Mouse (Mus musculus) heart, embryonic 11.5 days (tissue): Measurements from ENCODE around the gene Cort. TPM values are rescaled to one million over a fixed set of nuclear protein-coding genes. Genes with fewer than 3 reads are reported as not detected.

ENCODE experiments used
- ATAC-seq: fragments of 200-750 bp; cut with Nextera tagmentation; replicated peaks from 2 replicates; pipeline ENCODE4 v1.8.0; 2017; ENCODE audit warnings: moderate library complexity; ENCODE audit not compliant: insufficient number of reproducible peaks, low FRiP score, low TSS enrichment
- H3K27ac ChIP-seq: fragments of 300-500 bp; sonication (generic); 2 replicates; pipeline ENCODE4 v1.5.1; 2014; ENCODE audit warnings: mild to moderate bottlenecking, low read depth, low read length
- H3K27me3 ChIP-seq: fragments of 300-500 bp; sonication (generic); 2 replicates; pipeline ENCODE4 v1.6.1; 2014; ENCODE audit warnings: mild to moderate bottlenecking, low read length, mixed read lengths; ENCODE audit not compliant: control insufficient read depth, insufficient read depth
- H3K36me3 ChIP-seq: fragments of 300-500 bp; sonication (generic); 2 replicates; pipeline ENCODE4 v1.6.1; 2014; ENCODE audit warnings: mild to moderate bottlenecking, low read length, moderate library complexity, mixed read lengths; ENCODE audit not compliant: control insufficient read depth, insufficient read depth
- H3K4me1 ChIP-seq: fragments of 300-500 bp; sonication (generic); 2 replicates; pipeline ENCODE4 v1.6.1; 2014; ENCODE audit warnings: low read length; ENCODE audit not compliant: control insufficient read depth, insufficient read depth
- H3K4me2 ChIP-seq: fragments of 300-500 bp; sonication (generic); 2 replicates; pipeline ENCODE4 v1.6.1; 2014; ENCODE audit warnings: mild to moderate bottlenecking, moderate library complexity
- H3K4me3 ChIP-seq: fragments of 300-500 bp; sonication (generic); 2 replicates; pipeline ENCODE4 v1.5.1; 2014; ENCODE audit warnings: low read depth, low read length
- H3K9ac ChIP-seq: fragments of 300-500 bp; sonication (generic); 2 replicates; pipeline ENCODE4 v1.6.1; 2014; ENCODE audit warnings: mild to moderate bottlenecking, low read depth, low read length, moderate library complexity
- H3K9me3 ChIP-seq: fragments of 300-500 bp; sonication (generic); replicated peaks from 2 replicates; pipeline ENCODE4 v1.6.1; 2016; ENCODE audit warnings: low read length; ENCODE audit not compliant: control insufficient read depth
- WGBS: fragments of 180-500 bp; shearing (Covaris S2); extraction: QIAGEN DNeasy Blood & Tissue Kit; methylation state at CpG from one replicate; pipeline ENCODE4 v1.1.7; 2014; ENCODE audit not compliant: insufficient replicate concordance; 5-methylcytosine and 5-hydroxymethylcytosine counted together
- polyA plus RNA-seq: library from polyadenylated mRNA; unstranded; fragments of >200 nt; fragmentation: Nextera tagmentation; extraction: Ambion mirVana; gene quantifications from 2 replicates; pipeline ENCODE4 v1.2.1, GENCODE M21; 2014

Gene Cort
- polyA plus RNA-seq, 1 experiment from 2014 or later, result 0.24 TPM

- no peak overlapping the region for H3K4me3 ChIP-seq
- WGBS, result 90% methylated on average over 11 of the region's 11 CpGs
- no peak overlapping the region for H3K27ac ChIP-seq
- H3K9ac ChIP-seq, result no peak overlapping the region
- H3K4me1 ChIP-seq, result peaks cover 8% of the 10 kb centered on the region
- peaks cover 37% of the 10 kb centered on the region for H3K36me3 ChIP-seq
- no peak overlapping the region for H3K4me2 ChIP-seq
- H3K9me3 ChIP-seq, result no peaks in the 10 kb centered on the region
- no peaks in the 10 kb centered on the region for H3K27me3 ChIP-seq
- no peak; the same call in 1 of the 2 replicates for ATAC-seq
Observed at GRCm38 (mm10) chr4:149150721-149151120, 24.2 kb upstream of the Cort start.

- no peak for ATAC-seq
- Histone ChIP-seq H3K27ac (no peak overlapping the region), H3K4me1 (peaks cover 8% of the 10 kb centered on the region), H3K9me3 (no peaks in the 10 kb centered on the region), H3K27me3 (no peaks in the 10 kb centered on the region), H3K36me3 (peaks cover 33% of the 10 kb centered on the region), H3K4me3 (no peak overlapping the region), H3K4me2 (no peak overlapping the region), H3K9ac (no peak overlapping the region)
- 86% methylated on average over 11 of the region's 11 CpGs for WGBS
Observed at GRCm38 (mm10) chr4:149150256-149150655, 23.7 kb upstream of the Cort start.

DNA sequence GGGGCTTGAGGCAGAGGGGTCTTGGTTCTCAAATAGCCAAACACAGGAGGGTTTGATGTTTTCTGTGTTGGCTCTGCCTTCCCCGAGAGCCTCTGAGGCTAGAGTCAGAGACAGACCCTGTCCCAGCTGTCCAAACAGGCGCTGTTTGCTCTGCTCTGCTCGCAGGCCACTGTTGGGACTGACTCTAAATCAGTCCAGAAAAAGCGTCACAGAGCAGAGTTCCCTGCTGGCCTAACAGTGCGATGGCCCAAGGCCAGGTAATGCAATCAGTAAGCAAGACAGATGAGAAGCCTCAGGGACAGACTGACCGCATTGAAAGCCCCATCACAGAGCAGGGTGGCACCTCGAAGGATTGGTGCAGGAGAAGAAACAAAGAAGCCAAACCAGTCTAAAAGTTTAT is 23.0 kb upstream of the Cort start:
- no peak overlapping the region for H3K4me3 ChIP-seq
- H3K27ac ChIP-seq, result no peak overlapping the region
- no peak for ATAC-seq
- peaks cover 27% of the 10 kb centered on the region for H3K36me3 ChIP-seq
- no peak overlapping the region for H3K4me2 ChIP-seq
- H3K27me3 ChIP-seq, result no peaks in the 10 kb centered on the region
- no peak overlapping the region for H3K9ac ChIP-seq
- no peaks in the 10 kb centered on the region for H3K9me3 ChIP-seq
- peaks cover 8% of the 10 kb centered on the region for H3K4me1 ChIP-seq
- 75% methylated on average over 7 of the region's 7 CpGs for WGBS

DNA sequence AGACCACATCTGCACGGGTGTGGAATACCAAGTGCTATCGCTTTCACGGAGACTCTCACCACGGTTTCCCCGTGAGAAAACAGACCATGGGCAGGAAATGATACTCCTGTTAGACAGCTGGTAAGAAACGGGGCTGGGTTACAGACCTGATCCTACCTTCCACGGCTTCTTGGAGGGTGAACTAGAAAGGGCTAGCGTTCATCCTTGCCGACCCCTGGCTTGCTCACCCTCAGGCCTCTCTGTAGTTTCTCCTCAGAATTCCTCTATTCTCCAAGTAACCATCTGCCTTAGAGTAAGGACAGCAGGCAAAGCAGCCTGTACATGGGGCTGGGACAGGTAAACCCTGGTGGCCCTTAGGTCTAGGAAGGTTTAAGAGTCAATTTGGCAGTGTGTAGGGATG is 22.6 kb upstream of the Cort start:
- no peak overlapping the region for H3K4me3 ChIP-seq
- H3K4me2 ChIP-seq, result no peak overlapping the region
- H3K9ac ChIP-seq, result no peak overlapping the region
- no peaks in the 10 kb centered on the region for H3K9me3 ChIP-seq
- H3K36me3 ChIP-seq, result peaks cover 26% of the 10 kb centered on the region
- H3K4me1 ChIP-seq, result peaks cover 8% of the 10 kb centered on the region
- WGBS, result 87% methylated on average over 9 of the region's 9 CpGs
- no peak for ATAC-seq
- no peaks in the 10 kb centered on the region for H3K27me3 ChIP-seq
- no peak overlapping the region for H3K27ac ChIP-seq

DNA sequence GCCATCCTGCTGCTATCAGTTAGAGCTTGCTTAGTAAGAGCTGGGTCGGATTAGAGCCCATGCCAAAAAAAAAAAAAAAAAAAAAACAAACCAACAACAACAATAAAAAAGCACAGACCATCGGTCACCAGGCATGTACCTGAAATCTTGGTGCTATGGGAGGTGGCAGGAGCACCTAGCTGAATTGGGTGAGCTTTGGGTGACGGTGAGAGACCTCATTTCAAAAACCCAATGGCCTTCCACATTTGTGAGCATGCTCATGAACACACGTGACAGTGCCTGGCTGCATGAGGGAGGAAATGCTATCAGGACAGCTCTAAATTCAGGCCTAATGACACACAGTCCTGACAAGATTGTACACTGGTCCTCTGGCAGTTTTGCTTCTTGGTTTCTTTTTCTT is 21.5 kb upstream of the Cort start:
- Histone ChIP-seq H3K4me2 (no peak overlapping the region), H3K9ac (no peak overlapping the region), H3K27ac (no peak overlapping the region), H3K9me3 (no peaks in the 10 kb centered on the region), H3K4me3 (no peak overlapping the region), H3K4me1 (peaks cover 8% of the 10 kb centered on the region), H3K36me3 (peaks cover 22% of the 10 kb centered on the region), H3K27me3 (no peaks in the 10 kb centered on the region)
- ATAC-seq, result no peak
- 73% methylated on average over 4 of the region's 4 CpGs for WGBS

DNA sequence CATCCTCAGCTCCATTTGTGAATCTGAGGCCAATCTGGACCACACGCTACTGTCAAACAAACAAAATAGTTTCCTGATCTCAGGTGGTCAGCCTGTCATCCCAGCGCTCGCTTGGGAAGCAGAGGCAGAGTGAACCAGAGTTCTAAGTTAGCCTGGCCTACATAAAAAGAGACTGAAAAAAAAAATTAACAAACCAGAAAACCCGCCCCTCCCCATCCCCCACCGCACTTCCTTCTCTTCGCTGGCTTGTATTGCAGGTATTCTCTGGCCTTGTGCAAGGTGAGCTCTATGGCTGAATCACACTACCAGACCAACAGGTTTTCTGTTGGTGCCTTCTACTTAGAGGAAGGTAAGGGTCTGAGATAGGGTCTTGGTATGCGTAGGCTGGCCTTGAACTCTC is 21.0 kb upstream of the Cort start:
- H3K36me3 ChIP-seq, result peaks cover 20% of the 10 kb centered on the region
- H3K27ac ChIP-seq, result no peak overlapping the region
- no peak for ATAC-seq
- peaks cover 8% of the 10 kb centered on the region for H3K4me1 ChIP-seq
- no peak overlapping the region for H3K4me3 ChIP-seq
- no peak overlapping the region for H3K9ac ChIP-seq
- H3K4me2 ChIP-seq, result no peak overlapping the region
- WGBS, result 80% methylated on average over 7 of the region's 7 CpGs
- H3K27me3 ChIP-seq, result no peaks in the 10 kb centered on the region
- no peaks in the 10 kb centered on the region for H3K9me3 ChIP-seq

GRCm38 (mm10) chr4:149145151-149145550 is 18.6 kb upstream of the Cort start:
- ATAC-seq, result no peak
- WGBS, result 80% methylated on average over 4 of the region's 4 CpGs

DNA sequence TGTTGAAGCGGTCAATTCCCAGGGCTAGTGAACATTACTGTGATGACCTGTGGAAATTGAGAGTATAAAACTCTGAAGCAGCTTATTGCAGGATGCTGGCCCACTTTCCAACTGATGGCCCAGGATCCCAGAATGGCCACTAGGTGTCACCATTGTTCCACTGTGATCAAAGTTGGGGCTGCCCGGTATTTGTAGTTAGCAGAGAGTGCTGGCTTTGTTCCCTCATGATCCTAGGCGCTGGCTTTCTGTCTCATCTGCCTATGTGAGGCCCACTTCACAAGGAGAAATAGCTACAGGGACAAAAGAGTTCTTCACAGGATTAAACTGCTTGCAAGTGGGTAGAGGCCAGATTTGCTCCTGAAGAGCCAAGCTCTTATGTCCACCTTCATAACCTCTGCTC is 17.9 kb upstream of the Cort start:
- no peaks in the 10 kb centered on the region for H3K9me3 ChIP-seq
- H3K9ac ChIP-seq, result no peak overlapping the region
- peaks cover 8% of the 10 kb centered on the region for H3K4me1 ChIP-seq
- H3K4me3 ChIP-seq, result no peak overlapping the region
- WGBS, result 8% methylated on average over 3 of the region's 3 CpGs
- H3K36me3 ChIP-seq, result no peaks in the 10 kb centered on the region
- no peak overlapping the region for H3K27ac ChIP-seq
- no peaks in the 10 kb centered on the region for H3K27me3 ChIP-seq
- H3K4me2 ChIP-seq, result no peak overlapping the region
- ATAC-seq, result peak; percentile 46; the same call in 1 of the 2 replicates

More at GRCm38 (mm10) chr4:149145151-149145550, 18.6 kb upstream of the Cort start:
- Histone ChIP-seq H3K4me2 (no peak overlapping the region), H3K4me1 (peaks cover 8% of the 10 kb centered on the region), H3K9ac (no peak overlapping the region), H3K27me3 (no peaks in the 10 kb centered on the region), H3K4me3 (no peak overlapping the region), H3K27ac (no peak overlapping the region), H3K9me3 (no peaks in the 10 kb centered on the region), H3K36me3 (peaks cover 3% of the 10 kb centered on the region)

GRCm38 (mm10) chr4:149143594-149143993 is 17.0 kb upstream of the Cort start:
- Histone ChIP-seq H3K4me2 (no peak overlapping the region), H3K36me3 (no peaks in the 10 kb centered on the region), H3K27me3 (no peaks in the 10 kb centered on the region), H3K27ac (no peak overlapping the region), H3K4me1 (peaks cover 8% of the 10 kb centered on the region), H3K9ac (no peak overlapping the region), H3K4me3 (no peak overlapping the region), H3K9me3 (no peaks in the 10 kb centered on the region)
- ATAC-seq, result no peak
- 19% methylated on average over 4 of the region's 4 CpGs for WGBS
